Mouse (Mus musculus): ENCODE measurements at regions not wholly inside any gene's neighbourhood (a gene's known extent, or its start where the extent isn't known, plus 50 kb on each side); places are given as distances from the start of the nearest gene placed in this dataset.
A peak's percentile ranks its signal among the peaks of the same experiment; 100 is the strongest.

- ATAC-seq (replicated peaks; ENCODE audit: low FRiP score, poor library complexity, severe bottlenecking): no peak
These were observed 76.5 kb downstream of the Gja1 start for GRCm38 (mm10) chr10:56453578-56454069.

- no peak for ATAC-seq (replicated peaks; ENCODE audit: low FRiP score, poor library complexity, severe bottlenecking)
These were observed 78.8 kb downstream of the Gja1 start for GRCm38 (mm10) chr10:56455867-56456468.

- no peak for ATAC-seq (replicated peaks; ENCODE audit: low FRiP score, poor library complexity, severe bottlenecking)
These were observed 91.4 kb downstream of the Gja1 start for GRCm38 (mm10) chr10:56468537-56468936.

GRCm38 (mm10) chr10:56468993-56469712 lies 92.0 kb downstream of the Gja1 start:
- no peak for ATAC-seq (replicated peaks; ENCODE audit: low FRiP score, poor library complexity, severe bottlenecking)

DNA sequence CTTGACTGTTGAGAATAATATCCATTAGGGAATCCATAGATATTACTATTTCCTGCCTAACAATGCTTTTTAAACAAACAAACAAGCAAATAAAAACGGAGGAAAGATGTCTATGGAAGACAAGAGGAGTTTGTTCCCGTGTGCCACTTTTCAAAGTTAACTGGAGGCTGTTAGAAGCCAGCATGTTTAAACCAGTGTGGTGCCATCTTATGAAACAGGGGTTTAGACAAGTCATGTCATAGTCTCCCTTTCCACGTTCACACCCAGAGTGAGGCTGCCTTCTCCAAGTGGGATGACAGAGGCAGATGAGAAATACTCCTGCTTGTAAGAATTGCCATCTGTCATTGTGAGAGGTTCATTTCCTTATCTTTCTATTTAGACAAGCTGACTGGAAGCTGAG lies 92.8 kb downstream of the Gja1 start:
- ATAC-seq (replicated peaks; ENCODE audit: low FRiP score, poor library complexity, severe bottlenecking): no peak

DNA sequence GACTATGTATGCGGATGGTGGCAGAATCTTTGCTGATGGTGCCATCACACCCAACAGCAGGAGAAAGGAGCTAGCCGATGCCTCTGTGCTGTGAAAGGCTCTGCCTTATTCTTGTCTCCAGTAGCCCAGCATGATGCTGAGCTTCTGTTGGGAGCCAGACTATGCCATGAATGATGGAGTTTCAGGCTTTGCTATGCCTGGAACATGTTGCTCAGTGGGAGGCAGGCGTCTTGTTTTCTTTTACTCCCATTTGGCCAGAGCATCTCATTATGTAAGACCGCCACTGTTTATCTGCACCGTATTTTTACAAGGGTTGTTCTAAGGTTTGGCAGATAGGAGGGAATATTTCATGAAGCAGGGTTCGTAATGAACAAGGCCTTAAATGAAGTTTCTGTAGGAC lies 97.8 kb downstream of the Gja1 start:
- no peak for ATAC-seq (replicated peaks; ENCODE audit: low FRiP score, poor library complexity, severe bottlenecking)

GRCm38 (mm10) chr10:56482156-56482716 lies 105.1 kb downstream of the Gja1 start:
- no peak for ATAC-seq (replicated peaks; ENCODE audit: low FRiP score, poor library complexity, severe bottlenecking)

GRCm38 (mm10) chr10:56484931-56485330 lies 107.8 kb downstream of the Gja1 start:
- no peak for ATAC-seq (replicated peaks; ENCODE audit: low FRiP score, poor library complexity, severe bottlenecking)

DNA sequence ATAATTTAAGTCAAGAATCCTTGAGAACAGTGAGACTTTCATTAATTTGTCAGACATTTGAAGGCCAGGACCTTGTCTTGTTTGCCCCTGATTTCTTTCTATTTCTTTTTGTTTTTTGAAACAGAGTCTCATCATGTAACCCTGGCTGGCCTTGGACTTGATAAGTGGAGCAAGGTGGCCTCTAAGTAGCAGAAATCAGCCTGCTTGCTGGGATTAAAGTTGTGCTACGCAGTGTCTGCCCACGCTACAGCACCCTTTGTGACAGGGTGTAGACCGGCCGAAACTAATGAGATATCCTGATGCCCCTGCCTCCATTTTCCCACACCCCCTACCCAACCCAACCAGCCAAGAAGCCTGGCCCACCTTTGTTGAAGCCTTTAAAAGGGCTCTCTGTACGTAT lies 108.6 kb downstream of the Gja1 start:
- no peak for ATAC-seq (replicated peaks; ENCODE audit: low FRiP score, poor library complexity, severe bottlenecking)

- ATAC-seq (replicated peaks; ENCODE audit: low FRiP score, poor library complexity, severe bottlenecking): 0 out of 2 replicates have a peak, but pooled peaks have one; percentile 14
These were observed 109.5 kb downstream of the Gja1 start for GRCm38 (mm10) chr10:56486584-56486983.

GRCm38 (mm10) chr10:56493461-56493860 lies 116.3 kb downstream of the Gja1 start:
- ATAC-seq (replicated peaks; ENCODE audit: low FRiP score, poor library complexity, severe bottlenecking): no peak

DNA sequence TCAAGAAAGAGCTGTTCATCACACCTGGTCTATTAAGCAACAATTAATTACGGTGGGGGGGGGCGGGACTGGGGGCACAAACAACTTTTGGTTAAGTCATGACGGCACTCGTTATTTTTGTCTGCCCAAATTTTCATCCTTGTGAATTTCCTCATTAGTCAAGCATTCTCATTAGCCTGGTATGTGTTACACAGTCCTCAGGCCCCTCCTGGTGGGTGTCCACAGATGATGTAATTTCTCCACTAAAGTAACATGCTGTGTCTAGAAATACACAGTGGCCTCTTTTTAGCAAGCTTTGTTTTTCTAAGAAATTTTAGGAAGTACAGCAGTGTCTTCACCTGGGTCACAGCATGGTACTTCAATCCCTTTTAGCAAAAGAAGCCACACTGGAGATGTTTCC lies 118.2 kb downstream of the Gja1 start:
- ATAC-seq (replicated peaks; ENCODE audit: low FRiP score, poor library complexity, severe bottlenecking): no peak

- no peak for ATAC-seq (replicated peaks; ENCODE audit: low FRiP score, poor library complexity, severe bottlenecking)
These were observed 141.9 kb downstream of the Gja1 start for GRCm38 (mm10) chr10:56519041-56519440.

DNA sequence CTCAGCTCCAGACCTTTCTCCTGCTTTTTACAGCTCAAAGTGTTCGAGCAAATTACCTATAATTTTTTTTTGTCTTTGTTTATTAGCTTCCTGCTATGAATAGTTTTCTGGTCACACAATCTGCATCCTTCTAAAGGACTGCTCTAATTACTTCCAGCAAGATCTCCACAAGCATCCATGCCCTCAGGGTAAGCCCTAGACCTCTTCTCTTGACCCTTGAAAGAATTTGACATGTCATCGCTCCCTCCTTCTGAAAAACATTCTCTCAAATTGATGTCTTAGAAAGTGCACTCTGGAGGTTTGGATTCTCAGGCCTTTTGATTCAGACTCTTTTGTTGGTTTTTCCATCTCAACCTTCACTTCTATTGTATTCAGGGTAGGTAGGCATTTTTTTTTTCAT lies 148.7 kb downstream of the Gja1 start:
- ATAC-seq (replicated peaks; ENCODE audit: low FRiP score, poor library complexity, severe bottlenecking): no peak

DNA sequence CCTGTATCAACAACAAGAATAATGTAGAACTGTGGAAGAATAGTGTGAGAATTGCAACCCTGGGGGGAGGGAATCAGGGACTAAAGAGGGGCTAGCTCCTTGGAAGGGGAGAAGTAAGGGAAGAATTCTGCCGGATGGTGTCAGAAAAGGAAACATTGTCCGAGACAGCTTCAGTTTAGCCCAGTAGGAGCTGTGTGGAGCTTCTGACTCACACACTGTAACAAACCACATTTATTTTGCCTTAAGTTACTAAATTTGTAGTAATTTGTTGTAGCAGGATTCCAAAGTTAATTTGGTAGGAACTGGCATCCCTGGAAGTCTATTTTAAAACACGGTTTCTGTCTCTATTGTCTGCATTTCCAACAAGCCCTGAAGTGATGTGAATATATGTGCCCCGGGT lies 160.0 kb downstream of the Gja1 start:
- no peak for ATAC-seq (replicated peaks; ENCODE audit: low FRiP score, poor library complexity, severe bottlenecking)

- ATAC-seq (replicated peaks; ENCODE audit: low FRiP score, poor library complexity, severe bottlenecking): no peak
These were observed 162.8 kb downstream of the Gja1 start for GRCm38 (mm10) chr10:56539827-56540511.

DNA sequence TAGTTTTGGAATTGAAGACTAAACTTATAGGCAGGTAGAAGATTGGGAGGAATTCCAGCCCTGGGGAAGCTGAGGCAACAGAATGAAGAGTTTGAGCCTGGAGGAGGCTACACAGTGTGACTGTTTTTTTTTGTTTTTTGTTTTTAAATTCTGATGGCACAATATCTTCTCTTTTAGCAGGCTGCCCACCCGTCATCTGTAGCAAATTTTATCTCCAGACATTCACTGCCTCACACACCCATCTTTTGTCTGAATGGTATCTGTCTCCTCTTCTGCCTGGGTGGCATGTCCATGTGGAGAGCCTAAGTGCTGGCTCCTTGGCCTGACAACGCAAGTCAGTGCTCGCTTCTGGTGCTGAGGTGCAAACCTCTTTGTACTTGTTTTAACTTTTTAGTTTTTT lies 165.0 kb downstream of the Gja1 start:
- no peak for ATAC-seq (replicated peaks; ENCODE audit: low FRiP score, poor library complexity, severe bottlenecking)

- no peak for ATAC-seq (replicated peaks; ENCODE audit: low FRiP score, poor library complexity, severe bottlenecking)
These were observed 168.9 kb downstream of the Gja1 start for GRCm38 (mm10) chr10:56545989-56546388.

DNA sequence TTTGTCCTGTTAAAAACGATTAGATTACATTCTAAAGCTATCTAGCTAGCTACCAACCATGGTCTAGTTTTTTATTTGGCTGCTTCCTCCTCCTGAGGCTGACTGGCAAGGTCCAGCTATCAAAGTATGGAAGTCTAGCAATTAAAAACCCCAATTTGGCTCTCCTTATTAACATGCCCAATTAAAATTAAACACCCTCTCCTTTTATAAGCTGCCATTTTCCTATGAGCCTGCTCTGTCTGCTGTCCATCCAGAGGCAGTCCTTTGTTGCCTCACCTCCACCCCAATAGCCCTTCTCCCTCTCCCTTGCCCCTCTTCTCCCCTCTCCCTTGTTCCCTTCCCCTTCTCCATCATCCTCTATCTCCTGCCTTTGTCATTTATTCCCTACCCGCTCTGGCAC lies 169.7 kb downstream of the Gja1 start:
- ATAC-seq (replicated peaks; ENCODE audit: low FRiP score, poor library complexity, severe bottlenecking): no peak

GRCm38 (mm10) chr10:56547825-56548224 lies 170.7 kb downstream of the Gja1 start:
- ATAC-seq (replicated peaks; ENCODE audit: low FRiP score, poor library complexity, severe bottlenecking): no peak
